Mouse (Mus musculus) small intestine, adult 2 months (tissue): ENCODE results near the gene Gm42421.

Experiments
- CTCF ChIP-seq: fragments of 200-500 bp; IDR thresholded peaks from 2 replicates; pipeline ENCODE4 v1.5.1; 2012; ENCODE audit warnings: low read depth, mild to moderate bottlenecking, control low read depth, inconsistent platforms, low read length, moderate library complexity, mixed read lengths; ENCODE audit not compliant: insufficient replicate concordance, insufficient read length; ENCODE audit errors: extremely low read depth
- POLR2A ChIP-seq: fragments of 200-500 bp; IDR thresholded peaks from 2 replicates; pipeline ENCODE4 v1.6.1; 2012; ENCODE audit warnings: low read depth, mild to moderate bottlenecking, control low read depth, inconsistent platforms, low read length, moderate library complexity

GRCm38 (mm10) chr5:143985381-143985780 is 57.4 kb downstream of the Gm42421 start:
- no peak for TF ChIP-seq CTCF
- no peak for TF ChIP-seq POLR2A
